Mouse (Mus musculus) midbrain, embryonic 13.5 days (tissue): ENCODE results near the gene Rad54l. TPM values are rescaled to one million over a fixed set of nuclear protein-coding genes. Genes with fewer than 3 reads are reported as not detected.

Source experiments
- ATAC-seq: fragments of 200-750 bp; cut with Nextera tagmentation; 2 replicates; pipeline ENCODE4 v1.8.0; 2017; ENCODE audit warnings: mild to moderate bottlenecking, moderate TSS enrichment, moderate library complexity
- H3K27ac ChIP-seq: fragments of 300-500 bp; sonication (generic); 2 replicates; pipeline ENCODE4 v1.5.1; 2015; ENCODE audit warnings: inconsistent platforms, mild to moderate bottlenecking, moderate library complexity
- H3K27me3 ChIP-seq: fragments of 300-500 bp; sonication (generic); 2 replicates; pipeline ENCODE4 v1.6.1; 2015; ENCODE audit warnings: mild to moderate bottlenecking, inconsistent platforms
- H3K36me3 ChIP-seq: fragments of 300-500 bp; sonication (generic); 2 replicates; pipeline ENCODE4 v1.6.1; 2015; ENCODE audit warnings: mild to moderate bottlenecking, inconsistent platforms
- H3K4me1 ChIP-seq: fragments of 300-500 bp; sonication (generic); replicated peaks from 2 replicates; pipeline ENCODE4 v1.6.1; 2015; ENCODE audit warnings: inconsistent platforms
- H3K4me2 ChIP-seq: fragments of 300-500 bp; sonication (generic); replicated peaks from 2 replicates; pipeline ENCODE4 v1.6.1; 2015; ENCODE audit warnings: moderate library complexity, mild to moderate bottlenecking, inconsistent platforms
- H3K4me3 ChIP-seq: fragments of 300-500 bp; sonication (generic); replicated peaks from 2 replicates; pipeline ENCODE4 v1.5.1; 2015; ENCODE audit warnings: mild to moderate bottlenecking, inconsistent platforms
- H3K9ac ChIP-seq: fragments of 300-500 bp; sonication (generic); replicated peaks from 2 replicates; pipeline ENCODE4 v1.6.1; 2015; ENCODE audit warnings: mild to moderate bottlenecking, inconsistent platforms
- H3K9me3 ChIP-seq: fragments of 300-500 bp; sonication (generic); 2 replicates; pipeline ENCODE4 v1.6.1; 2016; ENCODE audit warnings: mild to moderate bottlenecking, inconsistent platforms
- WGBS: fragments of 180-500 bp; shearing (Covaris S2); methylation state at CpG from one replicate; pipeline ENCODE4 v1.1.7; 2015; 5-methylcytosine and 5-hydroxymethylcytosine counted together
- polyA plus RNA-seq: library from polyadenylated mRNA; unstranded; fragments of >200 nt; fragmentation: Nextera tagmentation; extraction: Ambion mirVana; gene quantifications from 2 replicates; pipeline ENCODE4 v1.2.1, GENCODE M21; 2015

Rad54l gene
- polyA plus RNA-seq, 1 experiment from 2014 or later, result 19.4 TPM

DNA sequence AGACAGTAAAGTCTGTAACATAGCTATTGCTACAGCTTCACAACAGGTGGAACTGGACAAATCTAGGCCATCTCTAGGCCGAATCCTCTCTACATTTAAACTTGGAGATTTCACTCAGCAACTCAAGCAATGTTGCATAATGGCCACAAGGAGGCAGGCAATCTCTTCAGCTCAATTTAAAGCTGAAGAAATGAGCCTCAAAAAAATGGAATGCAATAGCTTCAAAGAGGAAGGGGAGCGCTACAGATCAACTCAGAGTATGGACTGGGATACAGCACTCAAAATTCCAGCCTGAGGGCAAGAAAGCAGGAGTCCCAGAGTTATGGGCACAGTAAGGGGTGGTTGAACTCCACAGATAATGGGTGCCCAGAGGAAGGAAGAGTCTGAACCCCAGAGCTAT, 11.5 kb upstream of the Rad54l start:
- H3K27me3 ChIP-seq, result no peaks in the 10 kb centered on the region
- H3K9me3 ChIP-seq, result no peaks in the 10 kb centered on the region
- peak; percentile 53; the same call in 1 of the 2 replicates for ATAC-seq
- peaks cover 4% of the 10 kb centered on the region for H3K4me1 ChIP-seq
- no peak overlapping the region for H3K27ac ChIP-seq
- WGBS, result 38% methylated on average over 2 of the region's 2 CpGs
- H3K4me2 ChIP-seq, result no peak overlapping the region
- H3K4me3 ChIP-seq, result no peak overlapping the region
- no peaks in the 10 kb centered on the region for H3K36me3 ChIP-seq
- no peak overlapping the region for H3K9ac ChIP-seq

DNA sequence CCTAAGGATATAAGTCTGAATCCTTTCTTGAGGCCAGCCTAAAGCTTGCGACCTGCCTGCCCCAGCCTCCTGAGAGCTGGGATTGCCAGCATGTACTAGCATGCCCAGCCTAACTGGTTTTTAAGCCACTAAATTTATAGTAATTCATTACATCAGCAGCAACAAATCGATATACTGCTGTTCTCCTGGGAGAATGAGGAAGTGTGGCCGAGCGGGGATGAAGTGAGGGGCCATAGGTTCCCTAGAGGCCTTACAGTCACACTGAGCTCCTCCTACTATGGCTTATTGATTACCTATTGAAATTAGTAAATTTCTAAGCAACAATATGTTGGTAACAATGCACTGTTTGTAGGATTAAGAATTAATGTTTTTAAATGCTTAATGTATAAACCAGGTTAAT, 9.6 kb upstream of the Rad54l start:
- no peaks in the 10 kb centered on the region for H3K36me3 ChIP-seq
- H3K9ac ChIP-seq, result no peak overlapping the region
- WGBS, result 91% methylated on average over 4 of the region's 4 CpGs
- H3K4me3 ChIP-seq, result no peak overlapping the region
- H3K4me1 ChIP-seq, result peaks cover 4% of the 10 kb centered on the region
- no peaks in the 10 kb centered on the region for H3K27me3 ChIP-seq
- no peak for ATAC-seq
- H3K4me2 ChIP-seq, result no peak overlapping the region
- no peaks in the 10 kb centered on the region for H3K9me3 ChIP-seq
- no peak overlapping the region for H3K27ac ChIP-seq

DNA sequence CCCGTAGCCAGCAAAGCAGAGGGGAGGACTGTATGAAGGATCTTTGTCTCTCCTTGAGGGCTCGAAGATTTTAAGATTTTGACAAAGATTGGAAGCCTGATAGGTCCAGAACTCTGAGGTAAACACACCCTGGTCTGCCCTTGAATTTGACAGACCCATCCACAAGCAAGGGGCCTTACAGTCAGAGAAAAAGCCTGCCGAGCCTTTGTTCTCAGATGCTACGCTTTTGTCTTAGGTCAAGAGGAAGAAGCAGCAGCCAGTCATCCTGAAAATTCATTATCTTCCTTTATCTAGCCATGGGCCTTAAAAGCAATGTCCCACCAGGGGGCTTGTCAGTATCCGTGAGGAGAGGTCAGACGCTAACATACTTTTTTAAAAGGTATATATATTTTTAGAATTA, 4.5 kb upstream of the Rad54l start:
- Histone ChIP-seq H3K4me1 (peaks cover 17% of the 10 kb centered on the region), H3K36me3 (no peaks in the 10 kb centered on the region), H3K27me3 (no peaks in the 10 kb centered on the region), H3K9me3 (no peaks in the 10 kb centered on the region), H3K9ac (no peak overlapping the region), H3K4me2 (no peak overlapping the region), H3K4me3 (no peak overlapping the region), H3K27ac (no peak overlapping the region)
- no peak for ATAC-seq
- WGBS, result 61% methylated on average over 6 of the region's 6 CpGs

DNA sequence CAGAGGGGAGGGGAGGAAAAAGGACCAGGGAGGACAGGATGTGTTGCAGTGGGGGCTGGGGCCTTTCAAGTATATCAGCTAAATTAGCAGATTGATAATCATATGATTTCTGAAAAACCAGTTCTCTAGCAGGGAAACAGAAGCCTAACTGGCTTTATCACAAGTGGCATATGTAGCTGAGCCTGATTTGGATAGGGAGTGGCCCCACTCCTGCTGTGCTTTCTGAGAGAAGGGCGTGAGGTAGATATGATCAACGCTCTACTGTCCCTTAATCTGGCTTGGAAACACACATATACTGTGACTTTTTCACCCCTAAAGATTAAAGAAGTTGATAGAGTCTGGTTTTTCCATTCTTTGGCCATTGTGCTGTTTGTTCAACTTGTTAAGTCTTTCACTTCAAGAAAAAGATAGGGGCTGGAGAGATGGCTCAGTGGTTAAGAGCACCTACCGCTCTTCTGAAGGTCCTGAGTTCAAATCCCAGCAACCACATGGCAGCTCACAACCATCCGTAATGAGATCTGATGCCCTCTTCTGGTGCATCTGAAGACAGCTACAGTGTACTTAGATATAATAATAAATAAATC, 2.4 kb upstream of the Rad54l start:
- no peaks in the 10 kb centered on the region for H3K36me3 ChIP-seq
- no peaks in the 10 kb centered on the region for H3K27me3 ChIP-seq
- H3K9ac ChIP-seq, result no peak overlapping the region
- ATAC-seq, result no peak
- 96% methylated on average over 4 of the region's 4 CpGs for WGBS
- peaks cover 23% of the 10 kb centered on the region for H3K4me1 ChIP-seq
- no peaks in the 10 kb centered on the region for H3K9me3 ChIP-seq
- H3K4me3 ChIP-seq, result no peak overlapping the region
- H3K4me2 ChIP-seq, result no peak overlapping the region
- no peak overlapping the region for H3K27ac ChIP-seq

DNA sequence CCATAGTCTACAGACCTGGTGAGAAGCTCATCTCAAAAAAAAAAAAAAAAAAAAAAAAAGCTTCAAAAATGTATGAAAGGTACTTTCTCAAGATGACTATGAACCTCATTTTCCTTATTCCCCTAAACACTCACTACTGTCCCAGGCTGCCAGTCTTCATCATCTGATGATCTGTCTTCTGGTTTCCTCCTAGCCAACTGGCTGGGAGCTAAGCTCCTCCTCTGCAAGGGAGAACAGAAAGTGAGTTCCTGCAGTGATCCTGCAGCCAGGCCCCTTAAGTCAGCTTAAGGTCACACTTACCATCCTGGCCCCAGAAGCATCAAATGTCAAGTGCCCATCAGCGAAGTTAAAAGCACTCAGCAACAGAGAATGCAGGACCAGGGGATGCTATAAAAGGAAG, 728 bp downstream of the Rad54l start:
- no peak overlapping the region for H3K27ac ChIP-seq
- H3K9ac ChIP-seq, result peak overlapping the region; percentile 63; the same call in 1 of the 2 replicates
- H3K9me3 ChIP-seq, result no peaks in the 10 kb centered on the region
- ATAC-seq, result no peak
- peak overlapping the region; percentile 60 for H3K4me2 ChIP-seq
- WGBS, result 0% methylated on average over 1 of the region's 1 CpGs
- peak overlapping the region; percentile 52 for H3K4me3 ChIP-seq
- no peaks in the 10 kb centered on the region for H3K27me3 ChIP-seq
- H3K4me1 ChIP-seq, result peaks cover 23% of the 10 kb centered on the region
- 0 out of 2 replicates have a peak, but pooled peaks cover 7% of the 10 kb centered on the region for H3K36me3 ChIP-seq

DNA sequence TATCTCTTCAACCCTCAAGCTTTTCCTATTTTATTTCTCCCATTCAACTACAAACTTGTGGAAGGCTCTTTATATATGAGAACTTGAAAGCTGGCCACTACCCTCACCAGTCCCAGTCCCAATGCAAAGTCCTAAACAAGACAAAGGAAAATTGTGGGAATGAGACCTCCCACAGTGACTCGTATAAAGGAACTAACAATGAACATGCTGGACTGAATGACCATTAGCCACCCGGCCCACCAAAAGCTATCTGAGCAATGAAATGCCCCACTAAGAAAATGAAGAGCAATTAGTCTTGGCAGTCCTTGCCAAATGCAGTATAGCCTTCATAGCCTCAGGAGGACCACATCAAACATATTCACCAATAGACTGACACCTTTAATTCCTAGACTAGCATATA, 12.0 kb downstream of the Rad54l start:
- H3K27ac ChIP-seq, result no peak overlapping the region
- no peak overlapping the region for H3K9ac ChIP-seq
- no peaks in the 10 kb centered on the region for H3K9me3 ChIP-seq
- H3K36me3 ChIP-seq, result peaks cover 17% of the 10 kb centered on the region
- H3K4me1 ChIP-seq, result no peaks in the 10 kb centered on the region
- no peak for ATAC-seq
- WGBS, result 74% methylated on average over 2 of the region's 2 CpGs
- H3K4me3 ChIP-seq, result no peak overlapping the region
- H3K27me3 ChIP-seq, result no peaks in the 10 kb centered on the region
- no peak overlapping the region for H3K4me2 ChIP-seq

DNA sequence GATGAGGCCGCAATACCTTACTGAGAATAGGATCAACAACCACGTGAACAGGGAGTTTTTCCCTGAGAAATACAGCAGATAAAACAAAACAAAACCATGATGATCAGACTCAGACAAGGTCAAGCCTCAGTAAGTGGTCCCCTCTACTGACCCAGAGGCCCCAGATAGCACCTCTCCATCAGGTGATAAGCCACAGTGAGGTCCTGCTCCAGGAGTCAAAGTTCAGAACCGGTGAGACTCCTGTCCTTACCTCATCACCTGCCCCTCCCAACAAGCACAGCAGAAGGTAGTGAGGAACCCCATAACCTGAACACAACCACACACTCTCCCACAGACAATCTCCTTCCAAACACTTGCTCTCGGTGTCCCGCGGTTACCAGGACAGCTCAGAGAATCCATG, 12.8 kb downstream of the Rad54l start:
- Histone ChIP-seq H3K4me2 (no peak overlapping the region), H3K9ac (no peak overlapping the region), H3K27ac (no peak overlapping the region), H3K4me3 (no peak overlapping the region), H3K9me3 (no peaks in the 10 kb centered on the region), H3K27me3 (no peaks in the 10 kb centered on the region), H3K36me3 (peaks cover 17% of the 10 kb centered on the region), H3K4me1 (no peaks in the 10 kb centered on the region)
- WGBS, result 93% methylated on average over 6 of the region's 6 CpGs
- no peak for ATAC-seq

DNA sequence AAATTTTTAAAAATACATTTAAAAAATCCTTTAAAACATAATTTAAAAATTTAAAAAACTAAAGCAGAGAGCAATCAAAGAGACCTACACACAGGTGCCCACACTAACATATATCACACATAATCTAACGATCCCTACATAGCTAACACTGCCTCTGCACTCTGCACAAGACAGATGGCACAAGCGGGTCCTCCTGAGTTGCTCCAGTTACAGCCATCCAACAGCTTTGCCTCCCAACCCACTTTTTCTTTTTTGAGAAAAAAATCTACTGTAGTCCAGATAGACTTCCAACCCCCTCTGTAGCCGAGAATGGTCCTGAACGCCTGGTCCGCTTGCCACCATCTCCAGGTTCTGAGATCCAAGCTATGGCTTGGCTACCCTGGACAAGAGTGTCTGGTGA, 18.2 kb downstream of the Rad54l start:
- no peaks in the 10 kb centered on the region for H3K4me1 ChIP-seq
- H3K4me2 ChIP-seq, result no peak overlapping the region
- H3K27ac ChIP-seq, result no peak overlapping the region
- no peaks in the 10 kb centered on the region for H3K9me3 ChIP-seq
- no peak overlapping the region for H3K9ac ChIP-seq
- H3K4me3 ChIP-seq, result no peak overlapping the region
- no peak for ATAC-seq
- H3K36me3 ChIP-seq, result peaks cover 38% of the 10 kb centered on the region
- no peaks in the 10 kb centered on the region for H3K27me3 ChIP-seq
- WGBS, result 96% methylated on average over 5 of the region's 5 CpGs

DNA sequence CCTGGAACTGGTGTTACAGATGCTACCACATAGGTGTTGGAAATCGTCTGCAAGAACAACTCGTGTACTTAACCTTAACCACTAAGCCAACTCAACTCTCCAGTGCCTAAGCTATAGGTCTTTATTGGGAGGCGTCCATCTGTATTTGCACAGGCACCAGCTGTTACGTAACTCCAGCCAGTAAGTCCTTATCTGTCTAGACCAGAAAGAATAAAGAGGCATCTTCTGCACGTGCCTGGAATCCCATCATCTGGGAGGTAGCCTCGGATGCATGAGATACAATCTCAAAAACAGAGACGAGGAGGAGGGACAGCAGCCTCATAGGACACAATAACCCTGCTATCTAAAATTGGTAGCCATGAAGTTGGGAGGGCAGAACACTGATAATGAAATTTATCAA, 22.5 kb downstream of the Rad54l start:
- peaks cover 70% of the 10 kb centered on the region for H3K36me3 ChIP-seq
- no peak overlapping the region for H3K4me2 ChIP-seq
- 85% methylated on average over 7 of the region's 7 CpGs for WGBS
- ATAC-seq, result no peak
- H3K4me1 ChIP-seq, result no peaks in the 10 kb centered on the region
- no peaks in the 10 kb centered on the region for H3K27me3 ChIP-seq
- no peak overlapping the region for H3K9ac ChIP-seq
- no peaks in the 10 kb centered on the region for H3K9me3 ChIP-seq
- no peak overlapping the region for H3K27ac ChIP-seq
- no peak overlapping the region for H3K4me3 ChIP-seq

DNA sequence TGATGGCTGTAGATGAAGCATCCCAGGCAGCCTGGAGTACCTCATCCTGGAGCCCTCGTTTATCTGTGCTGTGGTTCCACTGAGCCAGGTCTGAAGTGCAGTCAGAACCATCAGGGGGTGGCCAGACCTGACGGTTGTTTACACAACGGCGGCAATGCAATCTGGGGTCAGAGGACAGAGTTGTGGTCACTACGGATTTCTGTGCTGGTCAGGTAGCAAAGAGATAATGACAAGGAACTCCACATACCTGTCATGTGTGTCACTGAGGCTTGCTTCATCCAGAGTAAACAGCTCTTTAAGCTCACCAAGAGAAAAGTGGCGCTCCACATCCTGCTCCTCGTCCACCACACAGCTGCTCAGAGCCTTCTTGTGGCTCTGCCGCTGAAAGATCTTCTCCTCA, 26.3 kb downstream of the Rad54l start:
- Histone ChIP-seq H3K9me3 (no peaks in the 10 kb centered on the region), H3K4me2 (no peak overlapping the region), H3K27me3 (no peaks in the 10 kb centered on the region), H3K4me3 (no peak overlapping the region), H3K27ac (no peak overlapping the region), H3K36me3 (peaks cover 88% of the 10 kb centered on the region), H3K4me1 (no peaks in the 10 kb centered on the region), H3K9ac (no peak overlapping the region)
- 92% methylated on average over 8 of the region's 8 CpGs for WGBS
- no peak for ATAC-seq

DNA sequence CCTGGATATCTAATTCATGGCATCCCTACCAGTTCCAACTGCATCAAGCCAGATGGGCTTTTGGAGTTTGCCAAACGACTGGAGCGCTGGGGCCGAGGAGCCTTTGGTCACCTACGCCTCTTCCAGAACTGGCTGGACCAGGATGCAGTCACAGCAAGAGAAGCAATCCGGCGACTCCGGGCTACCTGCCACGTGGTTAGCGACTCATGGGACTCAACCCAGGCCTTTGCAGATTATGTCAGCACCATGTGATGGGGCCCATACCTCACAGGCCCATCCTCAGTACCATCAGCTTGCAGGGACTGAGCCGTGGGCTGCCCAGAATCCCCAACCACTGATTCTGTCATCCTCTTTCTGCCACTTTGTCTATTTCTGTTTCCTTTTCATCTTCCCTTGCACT, 27.2 kb downstream of the Rad54l start:
- H3K9ac ChIP-seq, result no peak overlapping the region
- no peaks in the 10 kb centered on the region for H3K27me3 ChIP-seq
- no peaks in the 10 kb centered on the region for H3K9me3 ChIP-seq
- no peak overlapping the region for H3K4me3 ChIP-seq
- no peak overlapping the region for H3K27ac ChIP-seq
- no peaks in the 10 kb centered on the region for H3K4me1 ChIP-seq
- WGBS, result 92% methylated on average over 10 of the region's 10 CpGs
- H3K4me2 ChIP-seq, result no peak overlapping the region
- H3K36me3 ChIP-seq, result peaks cover 83% of the 10 kb centered on the region
- ATAC-seq, result no peak

DNA sequence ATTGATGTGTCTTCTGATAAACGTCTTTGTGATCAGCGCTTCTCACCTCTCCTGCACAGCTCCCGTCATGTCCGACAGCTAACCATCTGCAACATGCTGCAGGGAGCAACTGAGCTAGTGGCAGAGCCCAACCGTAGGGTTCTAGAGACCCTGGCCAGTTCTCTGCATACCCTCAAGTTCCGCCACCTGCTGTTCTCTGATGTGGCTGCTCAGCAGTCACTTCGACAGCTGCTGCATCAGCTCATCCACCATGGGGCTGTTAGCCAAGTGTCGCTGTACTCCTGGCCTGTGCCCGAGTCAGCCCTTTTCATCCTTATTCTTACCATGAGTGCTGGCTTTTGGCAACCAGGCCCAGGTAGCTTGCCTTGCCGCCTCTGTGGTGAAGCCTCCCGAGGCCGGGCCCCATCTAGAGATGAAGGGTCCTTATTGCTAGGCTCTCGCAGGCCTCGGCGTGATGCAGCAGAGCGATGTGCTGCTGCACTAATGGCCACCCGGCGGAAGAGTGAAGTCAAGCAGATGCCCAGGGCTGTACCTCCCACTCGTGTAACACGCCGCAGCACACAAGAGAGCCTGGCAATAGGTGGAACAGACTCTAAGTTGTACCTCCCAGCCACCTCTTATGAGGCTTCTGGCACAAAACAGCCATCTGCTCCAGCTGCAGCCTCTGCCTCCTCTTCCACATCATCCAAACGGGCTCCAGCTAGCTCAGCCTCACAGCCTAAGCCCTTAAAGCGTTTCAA, 34.8 kb downstream of the Rad54l start:
- Histone ChIP-seq H3K36me3 (peaks cover 83% of the 10 kb centered on the region), H3K4me3 (no peak overlapping the region), H3K4me1 (no peaks in the 10 kb centered on the region), H3K4me2 (no peak overlapping the region), H3K9ac (no peak overlapping the region), H3K9me3 (no peaks in the 10 kb centered on the region), H3K27me3 (no peaks in the 10 kb centered on the region), H3K27ac (no peak overlapping the region)
- WGBS, result 91% methylated on average over 23 of the region's 23 CpGs
- no peak for ATAC-seq
